Mouse (Mus musculus) liver, postnatal 0 days (tissue): ENCODE results near the gene Ces1e.

Experiments
- CTCF ChIP-seq: sonication (generic); IDR thresholded peaks from 2 replicates; pipeline ENCODE4 v1.5.1; 2016; ENCODE audit warnings: antibody characterized with exemption, low read depth
- EP300 ChIP-seq: IDR thresholded peaks from 2 replicates; pipeline ENCODE4 v1.6.1; 2016; ENCODE audit warnings: antibody characterized with exemption, low read depth, mild to moderate bottlenecking

DNA sequence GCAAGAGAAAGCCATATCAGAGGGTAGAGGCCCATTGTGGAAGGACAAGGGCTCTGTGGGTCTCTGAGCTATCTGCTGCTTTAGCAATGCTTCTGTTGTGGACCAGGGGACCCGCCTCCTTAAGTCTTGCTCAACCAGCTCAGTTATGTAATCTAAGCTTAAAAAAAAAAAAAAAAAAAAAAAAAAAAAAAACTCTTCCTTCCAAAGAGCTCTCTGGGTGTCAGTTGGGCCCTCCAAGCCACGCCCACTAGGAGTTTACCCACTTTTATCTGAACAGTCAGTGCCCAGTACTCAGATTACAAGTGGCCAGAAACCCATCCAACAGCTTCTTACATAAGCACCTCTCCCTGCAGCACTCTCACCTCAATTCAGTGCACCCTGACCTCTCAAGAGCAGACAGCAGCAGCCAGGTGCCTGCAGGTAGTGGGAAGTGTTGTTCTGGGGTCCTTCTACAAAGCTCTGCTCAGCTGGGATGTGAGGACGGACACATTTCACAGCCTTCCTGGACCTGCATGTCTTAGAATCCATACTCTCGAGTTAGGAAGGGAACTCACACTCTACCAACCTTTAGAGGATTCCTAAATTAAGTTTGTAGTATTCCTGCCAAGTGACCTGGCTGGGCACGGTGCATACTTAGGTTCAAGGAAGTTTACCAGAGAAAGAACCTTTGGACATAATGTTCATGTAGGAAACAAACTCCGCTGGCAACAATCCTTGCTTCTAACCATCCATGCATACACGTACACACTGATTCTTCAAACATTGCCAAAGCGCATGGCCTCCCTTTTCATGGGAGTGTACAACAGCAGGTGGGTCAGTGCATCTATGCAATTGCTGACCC, 31.5 kb downstream of the Ces1e start, which contains the start of gene Ces1d:
- TF ChIP-seq CTCF (no peak), EP300 (peak; percentile 45)
